Mouse (Mus musculus): ENCODE data around the gene Syngap1.

The Syngap1 gene

DNA sequence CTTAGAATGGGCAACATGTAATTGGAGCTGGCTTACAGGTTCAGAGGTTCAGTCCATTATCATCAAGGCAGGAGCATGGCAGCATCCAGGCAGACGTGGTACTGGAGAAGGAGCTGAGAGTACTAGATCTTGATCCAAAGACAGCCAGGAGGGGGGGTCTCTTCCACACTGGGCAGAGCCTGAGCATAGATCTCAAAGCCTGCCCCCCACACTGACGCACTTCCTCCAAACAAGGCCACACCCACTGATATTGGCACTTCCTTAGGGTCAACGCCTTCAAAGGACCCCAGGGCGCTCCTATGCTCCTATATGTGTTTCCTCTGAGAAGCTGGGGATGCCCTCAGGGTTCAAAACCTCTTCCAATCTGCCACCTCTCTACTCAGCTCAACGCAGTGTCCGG is 54.0 kb downstream of the Syngap1 start:
- DNase-seq (ENCODE audit: low spot score), result no peak

DNA sequence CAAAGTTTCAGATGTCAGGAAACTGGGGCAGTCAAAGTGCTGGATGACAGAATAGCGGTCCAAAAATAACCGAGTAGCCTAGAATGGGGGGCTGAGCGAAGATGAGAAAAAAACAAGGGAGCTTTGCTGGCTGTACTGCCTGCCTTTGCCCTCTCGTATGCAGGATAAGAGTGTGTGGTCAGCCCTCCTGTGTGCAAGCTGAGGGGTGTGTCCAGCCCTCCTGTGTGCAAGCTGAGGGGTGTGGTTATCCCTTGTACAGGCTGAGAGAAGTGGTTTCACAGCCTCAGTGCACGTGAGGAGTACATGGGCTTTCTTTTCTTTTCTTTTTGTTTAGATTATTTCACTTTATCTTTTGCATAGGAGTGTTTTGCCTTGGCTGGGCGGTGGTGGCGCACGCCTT is 54.5 kb downstream of the Syngap1 start:
- no peak for DNase-seq (ENCODE audit: low spot score)

DNA sequence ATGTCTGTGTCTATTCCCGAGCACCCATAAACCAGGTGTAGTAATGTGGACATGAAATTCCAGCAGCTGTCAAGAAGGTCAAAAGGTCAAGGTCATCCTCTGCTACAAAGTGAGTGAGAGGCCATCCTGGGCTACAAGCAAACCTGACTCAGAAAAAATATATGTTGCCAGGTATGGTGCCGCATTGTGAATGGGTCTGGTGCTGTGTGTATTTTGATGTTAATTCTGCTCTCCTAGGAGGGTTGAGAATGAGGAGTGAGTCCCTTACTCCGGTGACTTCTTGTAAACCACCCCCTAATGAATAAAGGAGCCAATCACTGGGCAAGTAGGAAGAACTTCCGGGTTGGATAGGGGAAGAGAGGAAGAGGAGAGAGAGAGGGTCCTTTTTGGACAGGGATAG is 56.6 kb downstream of the Syngap1 start:
- DNase-seq (ENCODE audit: low spot score), result no peak

DNA sequence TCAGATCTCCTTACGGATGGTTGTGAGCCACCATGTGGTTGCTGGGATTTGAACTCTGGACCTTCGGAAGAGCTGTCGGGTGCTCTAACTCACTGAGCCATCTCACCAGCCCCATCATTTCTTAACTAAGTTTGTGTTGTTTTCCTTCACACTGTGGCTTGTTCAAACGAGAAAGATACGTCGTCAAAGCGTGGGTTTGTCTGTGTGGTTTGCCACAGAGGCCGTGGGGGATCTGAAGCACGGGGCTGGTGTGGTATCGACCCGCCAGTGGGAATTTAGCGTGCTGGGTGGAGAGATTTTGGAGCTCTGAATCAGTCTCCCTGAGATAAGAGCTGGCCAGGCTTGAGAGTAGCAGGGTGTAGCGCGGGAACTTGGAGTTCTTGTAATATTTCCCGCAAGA is 57.2 kb downstream of the Syngap1 start:
- no peak for DNase-seq (ENCODE audit: low spot score)

DNA sequence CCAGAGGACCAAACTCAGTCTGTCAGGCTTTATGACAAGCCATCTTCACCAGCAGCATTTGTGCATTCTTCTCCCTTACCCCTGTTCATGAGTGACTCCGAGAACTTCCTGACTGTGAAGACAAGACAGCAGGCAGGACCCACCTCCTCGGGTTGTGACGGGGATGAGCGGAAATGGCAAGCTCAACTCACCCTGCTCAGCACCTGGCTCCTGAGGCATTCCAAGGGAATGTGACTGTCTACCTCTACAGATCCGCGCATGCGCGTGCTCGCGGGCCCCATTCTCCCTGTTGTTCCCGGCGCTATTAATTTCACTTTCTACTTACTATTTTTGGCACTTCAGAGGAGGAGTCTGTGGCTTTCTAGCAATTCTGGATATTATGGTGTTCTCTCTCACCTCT is 58.9 kb downstream of the Syngap1 start:
- DNase-seq (ENCODE audit: low spot score), result no peak

DNA sequence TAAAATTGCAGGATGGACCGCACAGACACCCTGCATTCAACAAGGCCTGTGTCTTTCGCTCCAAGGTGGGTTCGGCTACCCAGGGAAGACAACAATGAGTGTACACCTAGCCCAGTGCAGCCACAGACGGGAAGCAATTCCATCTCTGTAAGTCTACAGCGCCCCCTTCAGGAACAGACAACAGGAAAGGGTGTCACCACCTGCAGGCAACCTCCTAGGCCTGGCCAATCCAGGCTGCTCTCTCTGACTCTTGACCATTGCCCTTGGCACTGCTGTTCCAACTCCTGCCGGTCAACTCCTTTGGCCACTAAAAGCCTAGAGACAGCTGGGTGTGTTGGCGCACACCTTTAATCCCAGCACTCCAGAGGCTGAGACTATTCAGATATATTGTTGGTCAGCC is 60.1 kb downstream of the Syngap1 start:
- no peak for DNase-seq (ENCODE audit: low spot score)

DNA sequence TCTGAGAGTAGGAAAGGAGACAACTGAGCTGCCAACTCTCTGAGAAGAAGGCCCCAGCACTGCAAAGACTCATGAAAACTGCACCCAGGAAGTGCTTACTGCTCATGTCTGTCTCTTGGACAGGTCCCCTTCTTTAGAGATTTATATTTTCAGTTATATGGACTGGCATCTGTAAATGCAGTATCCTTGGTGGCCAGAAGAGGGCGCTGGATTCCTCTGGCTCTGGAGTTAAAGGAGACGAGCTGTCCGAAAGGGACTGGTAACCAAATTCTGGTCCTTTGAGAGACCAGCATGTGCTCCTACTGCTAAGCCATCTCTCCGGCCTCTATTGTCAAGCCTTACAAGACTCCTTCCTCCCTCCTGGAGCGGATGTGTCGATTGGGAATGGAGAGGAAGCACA is 60.8 kb downstream of the Syngap1 start:
- DNase-seq (ENCODE audit: low spot score), result no peak

DNA sequence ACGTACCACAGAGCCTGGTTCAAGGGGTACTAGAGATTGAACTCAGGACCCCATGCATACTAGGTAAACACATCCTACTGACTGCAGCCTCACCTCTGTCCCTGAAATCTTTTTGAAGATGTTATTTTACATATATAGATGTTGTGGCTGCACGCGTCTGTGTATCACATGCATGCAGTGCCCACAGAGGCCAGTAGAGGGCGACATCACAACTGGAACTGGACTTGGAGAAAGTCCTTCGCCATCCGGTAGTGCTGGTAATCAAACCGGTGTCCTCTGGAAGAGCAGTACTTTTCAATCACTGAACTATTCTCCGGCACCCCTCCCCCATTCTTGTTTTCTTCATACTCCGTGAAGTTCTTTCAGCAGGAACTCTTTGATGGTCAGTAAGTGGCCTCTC is 63.4 kb downstream of the Syngap1 start:
- peak; percentile 20 for DNase-seq (ENCODE audit: low spot score)

DNA sequence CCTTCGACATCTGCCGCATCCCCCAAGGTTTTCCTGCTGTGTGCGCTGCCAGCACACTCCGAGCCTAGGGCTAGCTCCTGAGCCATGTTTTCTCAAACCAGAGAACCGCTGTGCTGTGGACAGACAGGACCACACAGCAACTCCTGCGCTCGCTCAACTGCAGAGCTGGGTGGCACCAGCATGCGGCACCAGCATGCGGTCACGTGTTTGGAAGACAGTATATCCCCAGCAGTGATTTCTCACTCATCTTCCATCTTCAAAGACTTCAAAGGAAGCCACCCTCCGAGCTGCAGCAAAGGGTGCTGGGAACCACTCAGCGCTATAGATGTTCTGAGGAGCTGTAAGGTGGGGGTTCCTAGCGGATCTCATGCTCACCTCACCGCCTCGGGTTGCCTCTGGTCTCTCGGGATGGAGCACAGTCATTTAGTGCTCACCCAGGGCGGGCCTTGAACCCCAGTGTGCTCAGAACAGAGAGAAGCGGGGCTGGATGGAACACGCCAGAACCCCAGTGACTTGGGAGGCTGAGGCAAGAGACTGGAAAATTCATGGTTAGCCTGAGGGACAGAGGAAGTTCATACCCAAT is 63.9 kb downstream of the Syngap1 start:
- DNase-seq (ENCODE audit: low spot score), result no peak

DNA sequence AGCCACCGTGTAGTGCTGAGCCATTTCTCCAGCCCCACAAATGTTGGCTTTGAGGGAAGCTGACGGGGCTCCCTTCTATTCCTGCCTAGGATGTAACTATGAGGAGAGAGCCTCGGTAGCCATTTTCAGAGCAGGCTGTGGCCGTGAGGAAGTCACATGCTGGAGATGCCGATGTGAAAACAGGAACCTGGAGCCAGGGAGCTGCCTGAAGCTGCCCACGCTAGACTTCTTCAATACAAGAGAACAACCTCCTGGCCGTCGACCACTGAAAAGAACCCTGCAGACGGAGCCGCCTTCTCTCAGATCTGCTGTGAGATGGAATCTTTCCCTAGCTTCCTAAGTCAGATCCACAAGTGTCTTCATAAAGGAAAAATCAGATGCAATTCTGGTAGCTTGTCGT is 64.6 kb downstream of the Syngap1 start:
- no peak for DNase-seq (ENCODE audit: low spot score)

DNA sequence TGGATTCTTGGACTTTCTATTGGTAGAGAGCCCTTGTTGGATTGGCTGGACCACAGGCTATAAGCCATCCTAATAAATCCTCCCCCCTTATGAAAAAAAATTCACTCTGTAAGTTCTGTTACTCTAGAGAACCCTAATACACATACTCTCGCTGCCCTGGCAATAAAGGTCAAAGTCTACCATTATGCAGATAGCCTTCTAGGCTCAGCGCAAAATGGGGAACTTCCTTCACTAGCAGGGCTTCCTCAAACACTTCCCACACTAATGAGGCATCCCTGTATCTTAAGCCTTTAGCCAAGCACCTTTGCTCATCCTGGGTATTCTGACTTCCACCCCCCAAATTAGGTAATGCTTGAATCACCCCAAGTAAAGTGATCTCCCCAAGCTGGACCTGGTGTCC is 67.2 kb downstream of the Syngap1 start:
- DNase-seq (ENCODE audit: low spot score), result no peak

DNA sequence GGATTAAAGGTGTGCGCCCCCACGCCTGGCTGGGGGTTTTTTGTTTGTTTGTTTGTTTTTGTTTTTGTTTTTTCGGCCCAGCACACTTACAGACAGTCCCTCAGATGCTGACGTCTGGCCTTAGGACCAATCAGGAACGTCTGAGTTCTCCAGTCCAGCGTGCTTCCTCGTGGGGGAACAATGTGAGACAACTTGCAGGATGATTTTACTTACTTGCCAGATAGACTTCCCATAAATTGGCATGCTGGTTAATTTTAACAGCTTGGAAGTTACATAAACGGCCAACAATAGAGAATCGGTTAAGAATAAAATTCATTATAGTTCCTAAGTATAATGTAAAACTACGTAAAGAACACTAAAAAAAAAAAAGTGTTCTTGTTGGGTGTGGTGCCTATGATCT is 70.1 kb downstream of the Syngap1 start:
- no peak for DNase-seq (ENCODE audit: low spot score)

DNA sequence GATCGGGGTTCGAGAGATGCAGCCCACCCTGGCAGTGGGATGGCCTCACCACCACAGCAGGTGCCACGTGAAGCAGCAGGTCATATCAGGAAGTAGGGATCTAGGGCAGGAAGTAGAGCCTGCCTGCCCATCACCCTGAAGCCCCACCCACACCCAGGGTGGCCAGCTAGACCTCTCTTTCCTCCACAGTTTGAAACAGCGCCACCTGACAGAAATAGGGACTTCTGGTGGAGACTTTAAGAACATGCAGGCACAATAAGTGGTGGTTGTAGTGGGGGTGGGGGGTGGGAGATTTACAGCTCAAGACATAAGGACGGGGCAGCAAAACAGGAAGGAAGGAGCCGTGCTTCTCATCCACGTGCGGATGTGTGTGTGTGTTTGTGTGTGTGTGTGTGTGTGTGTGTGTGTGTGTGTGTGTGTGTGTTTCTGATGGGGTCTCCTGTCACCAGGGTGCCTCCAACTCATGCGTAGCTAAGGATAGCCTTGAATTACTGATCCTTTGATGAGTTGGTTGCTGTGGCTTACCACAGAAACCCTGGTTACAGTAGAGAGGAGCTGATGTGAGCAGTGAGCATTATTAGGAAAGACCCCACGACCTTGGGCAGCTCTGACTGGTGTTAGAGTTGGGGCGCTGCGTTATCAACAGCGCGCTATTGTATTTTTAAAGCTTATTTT is 71.1 kb downstream of the Syngap1 start:
- DNase-seq (ENCODE audit: low spot score), result no peak

DNA sequence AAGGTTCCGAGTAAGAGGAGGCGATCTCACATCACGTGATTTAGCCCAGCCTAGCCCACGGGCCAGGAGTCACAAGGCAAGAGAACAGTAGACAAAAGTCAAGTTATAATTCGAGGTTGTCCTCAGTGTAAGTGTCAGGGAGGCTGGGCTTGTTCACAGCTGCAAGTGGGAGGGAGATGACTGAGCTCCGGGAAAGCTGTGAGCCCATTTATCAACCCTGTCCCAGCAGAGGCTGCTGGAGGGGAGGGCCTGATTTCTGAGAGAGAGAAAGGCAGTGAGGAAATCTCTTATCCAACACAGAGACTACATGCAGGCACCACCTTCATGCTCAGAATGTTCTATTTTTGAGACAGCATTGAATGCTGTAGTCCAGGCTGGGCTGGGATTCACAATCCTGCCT is 71.9 kb downstream of the Syngap1 start:
- DNase-seq (ENCODE audit: low spot score), result no peak

DNA sequence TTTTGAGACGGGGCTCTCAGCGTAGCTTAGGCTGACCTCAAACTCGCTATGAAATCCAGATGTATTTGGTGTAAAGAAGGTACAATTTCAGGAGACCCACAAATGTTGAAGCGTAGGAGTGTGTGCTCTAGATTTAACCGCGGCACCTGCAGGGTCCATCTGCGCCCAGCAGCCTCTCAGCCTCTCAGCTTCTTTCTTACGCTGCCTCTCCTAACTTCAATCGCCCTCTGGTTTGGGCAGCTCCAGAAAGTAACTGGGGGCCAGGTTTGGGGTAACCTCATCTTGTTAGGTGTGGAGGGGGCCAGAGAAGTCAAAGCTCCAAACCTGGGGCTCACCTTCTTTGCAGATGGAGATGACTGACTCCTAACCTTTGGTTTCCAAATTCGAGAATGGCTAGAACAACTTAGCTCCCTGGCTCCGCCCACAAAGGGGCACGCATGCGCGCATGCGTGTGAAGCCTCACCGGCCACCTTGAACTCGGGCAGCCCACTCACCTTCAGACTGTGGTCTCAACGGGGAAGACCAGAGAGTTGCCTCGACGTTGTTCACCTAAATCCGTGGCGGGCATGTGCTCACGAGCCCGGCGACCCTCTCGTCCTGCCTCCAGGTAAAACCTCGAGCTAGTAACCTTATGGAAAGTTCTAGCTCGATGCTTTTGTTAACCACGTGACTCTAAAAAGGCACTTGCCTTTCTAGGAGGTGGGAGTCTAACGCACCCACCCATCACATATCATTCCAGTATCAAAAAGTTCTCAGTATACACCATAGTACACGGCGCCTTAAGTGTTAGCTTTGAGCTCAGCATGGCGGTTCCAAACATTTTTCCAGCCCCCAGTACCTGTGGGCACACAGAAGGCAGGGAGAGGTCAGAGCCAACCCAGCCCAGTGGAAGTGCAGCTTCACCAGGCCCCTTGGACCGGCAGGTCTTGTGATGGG is 76.8 kb downstream of the Syngap1 start:
- peak; percentile 87 for DNase-seq (ENCODE audit: low spot score)

DNA sequence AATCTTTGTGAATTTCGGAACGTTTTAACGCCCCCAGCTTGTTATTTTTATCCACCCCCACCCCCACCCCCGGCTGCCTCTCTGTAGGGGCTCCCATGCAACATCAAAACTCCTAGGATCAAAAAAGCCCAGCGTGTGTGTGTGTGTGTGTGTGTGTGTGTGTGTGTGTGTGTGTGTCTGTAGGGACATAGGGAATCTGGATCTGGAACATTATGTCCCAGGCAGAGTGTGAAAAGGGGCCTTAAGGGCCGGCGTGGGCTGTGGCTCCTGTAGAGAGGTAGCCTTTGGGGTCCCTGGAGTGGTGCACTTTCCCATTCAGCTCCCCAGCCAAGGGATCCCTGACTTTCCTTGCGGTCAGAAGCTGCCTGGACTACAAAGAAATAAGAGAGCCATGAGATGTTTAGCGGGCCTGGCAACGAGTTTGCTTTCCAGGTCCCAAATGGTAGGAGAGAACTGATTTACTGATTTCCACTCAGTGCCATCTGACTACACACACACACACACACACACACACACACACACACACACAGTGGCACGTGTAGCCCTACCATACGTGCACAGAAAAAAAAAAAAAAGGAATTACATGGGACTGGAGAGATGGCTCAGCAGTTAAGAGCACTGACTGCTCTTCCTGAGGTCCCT is 77.6 kb downstream of the Syngap1 start:
- no peak for DNase-seq (ENCODE audit: low spot score)

DNA sequence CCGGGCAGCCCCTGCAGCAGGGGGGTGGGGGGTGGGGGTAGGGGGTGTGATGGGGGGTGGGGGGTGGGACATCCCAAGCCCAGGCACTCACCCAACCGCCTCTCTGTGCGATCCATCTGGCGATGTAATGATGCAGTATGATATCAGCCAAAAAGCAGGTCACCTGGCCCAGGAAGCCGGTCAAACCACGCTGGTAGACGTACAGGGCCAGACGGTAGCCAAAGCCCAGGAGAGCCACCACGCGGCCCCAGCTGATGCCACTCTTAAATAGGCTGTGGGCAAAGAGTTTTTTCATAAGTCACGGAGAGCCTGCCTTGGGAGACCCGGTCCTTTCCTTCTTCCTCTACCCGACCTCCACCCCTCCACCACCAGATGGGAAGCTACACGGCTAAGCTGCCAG is 80.0 kb downstream of the Syngap1 start:
- no peak for DNase-seq (ENCODE audit: low spot score)

DNA sequence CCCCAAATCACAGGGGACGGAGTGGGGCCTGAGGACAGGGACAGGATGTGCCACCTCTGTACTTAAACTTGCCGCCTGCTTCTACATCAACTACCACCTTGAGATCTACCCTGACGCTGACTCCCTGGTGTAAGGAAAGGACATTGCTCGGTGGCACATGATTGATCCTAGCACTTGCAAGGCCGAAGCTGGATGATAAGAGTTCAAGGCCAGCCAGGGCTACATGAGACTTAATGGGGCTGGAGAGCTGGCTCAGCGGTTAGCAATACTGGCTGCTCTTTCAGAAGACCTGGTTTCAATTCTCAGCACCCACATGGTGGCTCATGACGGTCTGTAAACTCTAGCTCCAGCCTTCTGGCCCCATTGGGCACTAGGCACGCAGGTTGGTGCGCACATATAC is 80.7 kb downstream of the Syngap1 start:
- no peak for DNase-seq (ENCODE audit: low spot score)

All from yolk sac, embryonic 10.5 days (tissue).